Comparison of ENCODE assay signal across 8 mouse cellular contexts in genomic region chr17:15704475-15705300, GRCm38 (mm10). TPM values are rescaled to one million over a fixed set of nuclear protein-coding genes. Genes with fewer than 3 reads are reported as not detected.
DNase-seq lines count a peak whose midpoint lies in the region; ATAC-seq lines count a peak whose summit lies in the region.

Gene Chd1 (plus strand): TSS chr17:15704967.

- H3K27me3 ChIP-seq in intestine, embryonic 14.5 days (replicated peaks; ENCODE audit: control insufficient read depth, insufficient read depth, low read length) = no peaks in the 10 kb centered on the region

- intact Hi-C loops in gastrocnemius, postnatal 14 days (cut with DNase I; ENCODE audit: low total_unique reads) = no loop called here
- intact Hi-C loops in left cerebral cortex, postnatal 14 days (cut with DNase I) = no loop called here

- H3K36me3 ChIP-seq in intestine, embryonic 14.5 days (ENCODE audit: control insufficient read depth, insufficient read depth, low read length) = peaks cover 20% of the 10 kb centered on the region

- ATAC-seq in intestine, embryonic 14.5 days (replicated peaks; ENCODE audit: low FRiP score, low TSS enrichment, low read depth) = peak; percentile 95

- no peaks in the 10 kb centered on the region for H3K9me3 ChIP-seq in intestine, embryonic 14.5 days (ENCODE audit: control insufficient read depth, low read length)

- under 1% methylated on average over 84 of the region's 124 CpGs for WGBS in intestine, embryonic 14.5 days

- H3K9ac ChIP-seq in intestine, embryonic 14.5 days (ENCODE audit: low read length) = peak within 1 kb of the TSS; percentile 89

- H3K27ac ChIP-seq in intestine, embryonic 14.5 days (ENCODE audit: low read depth) = peak within 1 kb of the TSS; percentile 89

- peaks cover 14% of the 10 kb centered on the region for H3K4me1 ChIP-seq in intestine, embryonic 14.5 days (replicated peaks; ENCODE audit: control insufficient read depth, insufficient read depth, low read length)

- DNase-seq in adrenal gland, adult (ENCODE audit: inconsistent age in 2 of 2, low spot score in 1 of 2) = peak; percentile 92 to 98
- peak; percentile 92 for DNase-seq in embryo, embryonic 10.5 days (ENCODE audit: low spot score)
- DNase-seq in gastrocnemius, postnatal 14 days = peak; percentile 92
- peak; percentile 94 for DNase-seq in intestine, embryonic 14.5 days (ENCODE audit: low spot score)
- DNase-seq in left cerebral cortex, postnatal 14 days (ENCODE audit: low spot score in 2 of 2) = peak; percentile 73 to 84
- DNase-seq in mesoderm, embryonic 11.5 days (ENCODE audit: low read depth, low spot score) = peak; percentile 92
- DNase-seq in right cerebral cortex, postnatal 36 days (ENCODE audit: low spot score in 2 of 2) = peak; percentile 76 to 78
- peak; percentile 93 for DNase-seq in yolk sac, embryonic 10.5 days (ENCODE audit: low spot score)

- H3K4me3 ChIP-seq in intestine, embryonic 14.5 days (ENCODE audit: low read depth, low read length) = peak within 1 kb of the TSS; percentile 62

- H3K4me2 ChIP-seq in intestine, embryonic 14.5 days (ENCODE audit: low read length) = peak within 1 kb of the TSS; percentile 70

RNA-seq across cellular contexts. Expression of gene Chd1, which starts in this region (rescaled TPM):
- 10 to 100 TPM; 14.7 to 15.2 TPM for total RNA-seq in gastrocnemius, postnatal 14 days (2021)
- polyA plus RNA-seq in intestine, embryonic 14.5 days (2014; fragmentation: Nextera tagmentation; extraction: Ambion mirVana) = 32.2 and 34.0 TPM in 2 replicates
- total RNA-seq in left cerebral cortex, postnatal 14 days (2021) = 10 to 100 TPM; 20.1 to 21.4 TPM

Comparison
In these comparisons a context has a peak if more than half of its experiments do, and no peak if none do; other contexts are left out.
1. Peak in every context shown above with its lines: DNase-seq, ATAC-seq, H3K4me3 ChIP-seq and H3K27ac ChIP-seq.